Mouse (Mus musculus): Measurements from ENCODE around the gene Gm45717. TPM values are rescaled to one million over a fixed set of nuclear protein-coding genes. Genes with fewer than 3 reads are reported as not detected.

The Gm45717 gene
- polyA plus RNA-seq (2017; shearing (Covaris generic)) = not detected

GRCm38 (mm10) chr7:140955758-140956555, at the start of gene Gm45717, which contains the start of gene Ifitm2:
Gene Gm45717, minus strand, starts transcription at chr7:140955937.
Gene Ifitm2, minus strand, starts transcription at chr7:140955987.

GRCm38 (mm10) chr7:140966921-140967320, 11.2 kb upstream of the Gm45717 start, which contains the start of gene Ifitm1:
Gene Ifitm1, plus strand, starts transcription at chr7:140967221.

GRCm38 (mm10) chr7:140949824-140950530, 5.8 kb downstream of the Gm45717 start, which contains the start of gene Ifitm5:
Gene Ifitm5, minus strand, starts transcription at chr7:140950291.

GRCm38 (mm10) chr7:140941222-140942051, 14.3 kb downstream of the Gm45717 start, which contains the start of gene Pgghg:
Gene Pgghg, plus strand, starts transcription at chr7:140941391.

GRCm38 (mm10) chr7:140920418-140921029, 35.2 kb downstream of the Gm45717 start, which contains the start of gene Nlrp6:
Gene Nlrp6, plus strand, starts transcription at chr7:140920902.

GRCm38 (mm10) chr7:140900220-140900619, 55.5 kb downstream of the Gm45717 start, which contains the start of gene Cox8b:
Gene Cox8b, minus strand, starts transcription at chr7:140900446.

Other genes with a start within 250 kb of the Gm45717 start
- not detected for gene Cyp2e1, start 192.2 kb downstream of the Gm45717 start, polyA plus RNA-seq (2017; shearing (Covaris generic))
- 0.84 TPM for gene Syce1, start 168.1 kb downstream of the Gm45717 start, polyA plus RNA-seq (2017; shearing (Covaris generic))
- gene Zfp941, start 133.8 kb downstream of the Gm45717 start, polyA plus RNA-seq (2017; shearing (Covaris generic)) = 0.20 TPM
- not detected for gene Urah, start 120.9 kb downstream of the Gm45717 start, polyA plus RNA-seq (2017; shearing (Covaris generic))
- gene Scgb1c1, start 110.4 kb downstream of the Gm45717 start, polyA plus RNA-seq (2017; shearing (Covaris generic)) = not detected
- 0.16 TPM for gene Odf3, start 108.1 kb downstream of the Gm45717 start, polyA plus RNA-seq (2017; shearing (Covaris generic))
- not detected for gene Gm45785, start 99.6 kb downstream of the Gm45717 start, polyA plus RNA-seq (2017; shearing (Covaris generic))
- 134 TPM for gene Ric8a, start 99.0 kb downstream of the Gm45717 start, polyA plus RNA-seq (2017; shearing (Covaris generic))
- gene Bet1l, start 98.4 kb downstream of the Gm45717 start, polyA plus RNA-seq (2017; shearing (Covaris generic)) = 43.1 TPM
- 199 TPM for gene Psmd13, start 74.0 kb downstream of the Gm45717 start, polyA plus RNA-seq (2017; shearing (Covaris generic))
- 8.4 TPM for gene Sirt3, start 73.6 kb downstream of the Gm45717 start, polyA plus RNA-seq (2017; shearing (Covaris generic))
- gene Cox8b, start 55.5 kb downstream of the Gm45717 start, polyA plus RNA-seq (2017; shearing (Covaris generic)) = not detected
- gene Nlrp6, start 35.0 kb downstream of the Gm45717 start, polyA plus RNA-seq (2017; shearing (Covaris generic)) = not detected
- 34.4 TPM for gene Pgghg, start 14.5 kb downstream of the Gm45717 start, polyA plus RNA-seq (2017; shearing (Covaris generic))
- 0.48 TPM for gene Ifitm5, start 5.6 kb downstream of the Gm45717 start, polyA plus RNA-seq (2017; shearing (Covaris generic))
- gene Ifitm2, start 50 bp upstream of the Gm45717 start, polyA plus RNA-seq (2017; shearing (Covaris generic)) = 16.6 TPM
- not detected for gene Ifitm1, start 11.3 kb upstream of the Gm45717 start, polyA plus RNA-seq (2017; shearing (Covaris generic))
- 8.0 TPM for gene Ifitm3, start 54.8 kb upstream of the Gm45717 start, polyA plus RNA-seq (2017; shearing (Covaris generic))
- 0.28 TPM for gene Ifitm6, start 62.0 kb upstream of the Gm45717 start, polyA plus RNA-seq (2017; shearing (Covaris generic))
- gene Gm17387, start 73.2 kb upstream of the Gm45717 start, polyA plus RNA-seq (2017; shearing (Covaris generic)) = not detected
- gene B4galnt4, start 105.2 kb upstream of the Gm45717 start, polyA plus RNA-seq (2017; shearing (Covaris generic)) = 10.0 TPM
- gene Pkp3, start 122.3 kb upstream of the Gm45717 start, polyA plus RNA-seq (2017; shearing (Covaris generic)) = 286 TPM
- gene Sigirr, start 144.6 kb upstream of the Gm45717 start, polyA plus RNA-seq (2017; shearing (Covaris generic)) = 209 TPM
- gene Ano9, start 161.9 kb upstream of the Gm45717 start, polyA plus RNA-seq (2017; shearing (Covaris generic)) = not detected
- gene Ptdss2, start 166.4 kb upstream of the Gm45717 start, polyA plus RNA-seq (2017; shearing (Covaris generic)) = 22.4 TPM
- gene Rnh1, start 216.9 kb upstream of the Gm45717 start, polyA plus RNA-seq (2017; shearing (Covaris generic)) = 116 TPM
- gene Hras, start 238.1 kb upstream of the Gm45717 start, polyA plus RNA-seq (2017; shearing (Covaris generic)) = 49.3 TPM
- 2.7 TPM for gene Lrrc56, start 238.2 kb upstream of the Gm45717 start, polyA plus RNA-seq (2017; shearing (Covaris generic))